Mouse (Mus musculus) kidney, adult 2 months (tissue): Measurements from ENCODE around the gene Dennd2d. TPM values are rescaled to one million over a fixed set of nuclear protein-coding genes. Genes with fewer than 3 reads are reported as not detected.

Experiments
- DNase-seq: peaks from one replicate; pipeline ENCODE4 v3.0.0; 2021
- H3K27ac ChIP-seq: fragments of 200-500 bp; 2 replicates; pipeline ENCODE4 v1.5.1; 2012; ENCODE audit warnings: low read depth, low read length, control low read depth, inconsistent platforms; ENCODE audit not compliant: insufficient read depth
- H3K27me3 ChIP-seq: fragments of 200-500 bp; replicated peaks from 2 replicates; pipeline ENCODE4 v1.6.1; 2012; ENCODE audit warnings: mild to moderate bottlenecking, moderate library complexity, low read length, inconsistent platforms; ENCODE audit not compliant: control insufficient read depth, insufficient read depth
- H3K36me3 ChIP-seq: fragments of 200-500 bp; 2 replicates; pipeline ENCODE4 v1.6.1; 2012; ENCODE audit warnings: mild to moderate bottlenecking, moderate library complexity, low read length, inconsistent platforms; ENCODE audit not compliant: control insufficient read depth, insufficient read depth
- H3K4me1 ChIP-seq: fragments of 200-500 bp; 2 replicates; pipeline ENCODE4 v1.6.1; 2011; ENCODE audit warnings: low read length; ENCODE audit not compliant: control insufficient read depth, insufficient read depth
- H3K4me3 ChIP-seq: fragments of 200-500 bp; 2 replicates; pipeline ENCODE4 v1.5.1; 2011; ENCODE audit warnings: mild to moderate bottlenecking, low read depth, low read length, control low read depth; ENCODE audit not compliant: insufficient read depth
- CTCF ChIP-seq: fragments of 200-500 bp; conservative IDR thresholded peaks from 2 replicates; pipeline ENCODE4 v1.5.1; 2011; ENCODE audit warnings: low read depth, mild to moderate bottlenecking, control low read depth, low read length, moderate library complexity, mixed read lengths; ENCODE audit not compliant: insufficient read depth, insufficient read length
- POLR2A ChIP-seq: fragments of 200-500 bp; IDR thresholded peaks from one replicate; pipeline ENCODE4 v1.6.1; 2011; ENCODE audit warnings: low read depth, low read length, control low read depth
- WGBS: fragments of 180-500 bp; shearing (Covaris S2); methylation state at CpG from one replicate; pipeline ENCODE4 v1.1.7; 2018; 5-methylcytosine and 5-hydroxymethylcytosine counted together
- polyA plus RNA-seq: library from polyadenylated mRNA; depleted of rRNA; stranded (reverse); fragments of >200 nt; gene quantifications from 2 replicates; pipeline ENCODE4 v1.2.3, GENCODE M21; 2012; rRNA removed

Gene Dennd2d
- polyA plus RNA-seq, 1 experiment: 5.6 TPM

DNA sequence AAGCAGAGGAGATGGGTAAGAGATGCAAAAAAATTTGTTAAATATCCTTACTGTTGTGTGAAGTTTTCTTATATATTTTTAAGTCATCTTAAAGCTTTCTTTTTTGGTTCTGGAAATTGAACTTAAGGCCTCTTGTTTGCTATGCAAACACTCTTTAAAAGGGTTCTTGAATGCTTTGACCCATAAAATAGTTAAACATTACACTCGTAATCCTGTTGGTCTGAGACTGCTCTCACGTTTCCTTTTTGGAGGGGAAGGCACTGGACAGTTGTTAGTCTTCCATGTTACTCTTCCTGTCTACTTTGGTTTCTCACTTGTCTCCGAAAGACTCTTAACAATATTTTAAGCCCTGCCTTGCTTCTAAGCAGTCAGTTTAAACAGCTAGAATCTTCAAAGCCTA lies 66.8 kb downstream of the Dennd2d start:
- peak; percentile 70 for DNase-seq
- Histone ChIP-seq H3K36me3 (peaks cover 2% of the 10 kb centered on the region; the same call in 1 of the 2 replicates), H3K27ac (no peak overlapping the region), H3K27me3 (no peaks in the 10 kb centered on the region), H3K4me3 (no peak overlapping the region), H3K4me1 (no peaks in the 10 kb centered on the region; the same call in 1 of the 2 replicates)
- WGBS: 8% methylated on average over 3 of the region's 3 CpGs
- no peak for TF ChIP-seq CTCF
- no peak for TF ChIP-seq POLR2A

Other genes with a start within 250 kb of the Dennd2d start
- 0.08 TPM in 1 of 2 replicates, not detected in the other for gene Chil6, start 76.2 kb upstream of the Dennd2d start, polyA plus RNA-seq
- 117 and 127 TPM in 2 replicates for gene Dram2, start 65.4 kb downstream of the Dennd2d start, polyA plus RNA-seq
- 18.1 and 20.6 TPM in 2 replicates for gene Cept1, start 65.4 kb downstream of the Dennd2d start, polyA plus RNA-seq
- gene Lrif1, start 202.6 kb downstream of the Dennd2d start, polyA plus RNA-seq: 2.6 and 2.8 TPM in 2 replicates